Mouse (Mus musculus): ENCODE measurements around the gene Zfp991.
"Not testable (repeated sequence)": the region's sequence is repeated elsewhere in the genome, so short reads cannot be mapped to it uniquely, and the experiment has no call there.

DNA sequence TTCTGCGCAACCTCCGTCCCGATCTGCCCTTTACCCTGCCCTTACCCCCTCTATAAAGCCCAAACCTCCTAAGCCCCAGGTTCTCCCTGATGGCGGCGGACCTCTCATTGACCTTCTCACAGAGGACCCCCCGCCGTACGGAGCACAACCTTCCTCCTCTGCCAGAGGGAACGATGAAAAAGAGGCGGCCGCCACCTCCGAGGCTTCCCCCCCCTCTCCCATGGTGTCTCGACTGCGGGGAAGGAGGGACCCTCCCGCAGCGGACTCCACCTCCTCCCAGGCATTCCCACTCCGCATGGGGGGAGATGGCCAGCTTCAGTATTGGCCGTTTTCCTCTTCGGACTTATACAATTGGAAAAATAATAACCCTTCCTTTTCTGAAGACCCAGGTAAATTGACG, 88.4 kb downstream of the Zfp991 start:
- TF ChIP-seq POLR2A (IDR thresholded peaks at IDR 0.05; ENCODE audit: borderline replicate concordance, extremely low read depth, insufficient read depth, insufficient read length, poor library complexity, severe bottlenecking); CTCF (IDR thresholded peaks at IDR 0.05; ENCODE audit: borderline replicate concordance, extremely low read depth, insufficient read depth, insufficient read length): not testable (repeated sequence)

Data from brain, embryonic 14.5 days (tissue).